Mouse (Mus musculus) embryonic fibroblast, embryonic 13.5 days (primary cell): ENCODE results near the gene Isoc2b. TPM values are rescaled to one million over a fixed set of nuclear protein-coding genes. Genes with fewer than 3 reads are reported as not detected.
A peak's percentile ranks its signal among the peaks of the same experiment; 100 is the strongest.
"Not testable (repeated sequence)": the region's sequence is repeated elsewhere in the genome, so short reads cannot be mapped to it uniquely, and the experiment has no call there.

Source experiments
- H3K27ac ChIP-seq: 2 replicates; pipeline ENCODE4 v1.5.1; 2012; ENCODE audit warnings: low read length, control low read depth, inconsistent platforms; ENCODE audit not compliant: insufficient read depth
- H3K4me1 ChIP-seq: 2 replicates; pipeline ENCODE4 v1.6.1; 2011; ENCODE audit warnings: low read length; ENCODE audit not compliant: control insufficient read depth, insufficient read depth
- H3K4me3 ChIP-seq: 2 replicates; pipeline ENCODE4 v1.5.1; 2011; ENCODE audit warnings: mild to moderate bottlenecking, control low read depth, low read length; ENCODE audit not compliant: insufficient read depth
- CTCF ChIP-seq: IDR thresholded peaks from 2 replicates; pipeline ENCODE4 v1.5.1; 2011; ENCODE audit warnings: mild to moderate bottlenecking, control low read depth, low read length, moderate library complexity, borderline replicate concordance; ENCODE audit not compliant: insufficient read depth
- POLR2A ChIP-seq: IDR thresholded peaks from 2 replicates; pipeline ENCODE4 v1.6.1; 2011; ENCODE audit warnings: low read depth, mild to moderate bottlenecking, control low read depth, low read length, moderate library complexity
- polyA plus RNA-seq: library from polyadenylated mRNA; stranded (reverse); fragments of >200 nt; gene quantifications from 2 replicates; pipeline ENCODE4 v1.2.4, GENCODE M21; 2011; ENCODE audit warnings: low read depth; ENCODE audit not compliant: missing spikeins, insufficient read length

The Isoc2b gene
- polyA plus RNA-seq, 1 experiment = 13.3 TPM

GRCm38 (mm10) chr7:4837639-4838038 lies 32.4 kb downstream of the Isoc2b start:
- TF ChIP-seq POLR2A (no peak), CTCF (no peak)

DNA sequence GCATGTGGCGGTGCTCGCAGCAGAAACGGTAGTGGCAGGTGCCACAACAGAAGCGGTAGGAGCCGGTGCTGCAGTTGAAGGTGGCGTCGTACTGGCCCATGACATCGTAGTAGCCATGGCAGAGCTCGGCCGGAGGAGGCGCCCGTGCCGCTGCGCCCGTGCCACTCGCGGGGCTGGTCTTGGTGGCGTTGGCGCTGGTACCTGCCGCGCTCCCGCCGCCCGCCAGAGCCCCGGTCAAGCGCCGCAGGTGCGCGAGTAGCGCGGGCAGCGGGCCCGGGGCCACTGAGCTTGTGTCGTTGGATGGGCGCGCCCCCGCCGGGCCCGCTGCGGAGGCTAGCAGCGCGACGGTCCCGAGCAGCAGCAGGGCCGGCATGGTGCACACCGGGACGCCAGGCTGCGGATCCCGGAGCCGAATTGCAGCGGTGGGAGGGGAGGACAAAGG lies 33.7 kb downstream of the Isoc2b start:
- no peaks in the 10 kb centered on the region for H3K4me1 ChIP-seq
- no peak overlapping the region for H3K4me3 ChIP-seq
- H3K27ac ChIP-seq = no peak overlapping the region
- TF ChIP-seq POLR2A = no peak
- TF ChIP-seq CTCF = peak; percentile 45; the same call in 1 of the 2 replicates

More at GRCm38 (mm10) chr7:4837639-4838038, 32.4 kb downstream of the Isoc2b start:
- no peak overlapping the region for H3K4me3 ChIP-seq
- no peak overlapping the region for H3K27ac ChIP-seq
- no peaks in the 10 kb centered on the region for H3K4me1 ChIP-seq

GRCm38 (mm10) chr7:4835631-4836327 lies 34.3 kb downstream of the Isoc2b start:
- Histone ChIP-seq H3K4me1 (no peaks in the 10 kb centered on the region), H3K4me3 (no peak overlapping the region), H3K27ac (no peak overlapping the region)
- TF ChIP-seq CTCF = no peak
- no peak for TF ChIP-seq POLR2A

GRCm38 (mm10) chr7:4830476-4830875 lies 39.6 kb downstream of the Isoc2b start:
- H3K4me3 ChIP-seq = no peak overlapping the region
- TF ChIP-seq POLR2A (no peak), CTCF (no peak)
- H3K4me1 ChIP-seq = no peaks in the 10 kb centered on the region
- H3K27ac ChIP-seq = no peak overlapping the region

DNA sequence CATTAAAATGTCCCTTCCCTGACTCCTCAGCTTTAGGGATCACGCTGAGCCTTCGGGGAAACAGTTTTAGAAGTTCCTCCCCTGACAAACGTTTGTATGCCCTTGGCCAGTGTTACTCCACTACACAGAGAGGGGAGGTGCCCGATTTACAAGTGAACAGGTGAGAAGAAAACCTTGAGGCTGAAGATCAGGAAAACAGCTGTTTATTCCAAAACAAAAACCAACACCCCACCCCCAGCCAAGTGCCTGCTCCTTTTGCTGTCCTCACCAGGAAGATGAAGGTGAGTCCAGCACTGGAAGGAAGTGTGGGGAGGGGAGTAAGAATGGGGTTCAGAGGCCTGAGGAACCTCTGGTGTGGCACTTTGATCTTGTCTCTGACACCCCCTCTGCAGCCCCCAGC lies 44.7 kb downstream of the Isoc2b start:
- TF ChIP-seq POLR2A (no peak), CTCF (no peak)

DNA sequence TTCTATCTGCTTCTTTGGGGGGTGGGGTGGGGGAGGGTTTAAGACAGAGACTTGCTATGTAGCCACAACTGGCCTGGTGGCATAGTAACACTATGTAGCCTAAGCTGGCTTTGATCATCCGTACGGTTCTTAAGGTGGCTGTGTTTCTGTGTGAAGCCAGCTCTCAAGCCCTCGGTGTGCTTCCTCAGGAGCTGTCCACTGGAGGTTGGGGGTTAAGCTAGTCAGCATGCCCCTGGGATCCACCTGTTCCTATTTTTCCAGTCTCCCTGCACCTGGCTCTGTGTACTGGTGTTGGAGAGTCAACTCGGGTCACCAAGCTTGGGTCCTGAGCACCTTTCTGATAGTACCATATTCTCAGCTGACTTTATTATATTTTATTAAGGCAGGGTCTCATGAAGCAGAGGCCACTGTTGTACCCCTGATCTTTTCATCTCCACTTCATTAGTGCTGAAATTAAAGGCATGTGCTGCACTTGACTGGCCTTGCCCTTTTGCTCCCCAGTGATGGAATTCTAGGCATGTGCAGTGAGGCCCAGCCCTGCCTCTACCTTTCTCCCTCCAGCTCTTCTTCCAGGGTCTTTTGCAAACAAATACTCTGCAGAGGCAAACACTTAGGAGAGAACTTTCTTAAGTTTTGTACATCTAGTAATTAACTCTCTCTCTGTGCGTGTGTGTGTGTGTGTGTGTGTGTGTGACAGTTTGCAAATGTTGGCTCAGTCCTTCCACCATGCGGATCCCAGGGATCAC lies 47.7 kb downstream of the Isoc2b start:
- TF ChIP-seq CTCF = no peak
- no peak for TF ChIP-seq POLR2A
- no peaks in the 10 kb centered on the region for H3K4me1 ChIP-seq
- H3K27ac ChIP-seq = no peak overlapping the region
- no peak overlapping the region for H3K4me3 ChIP-seq

More for the DNA sequence above, 44.7 kb downstream of the Isoc2b start:
- H3K4me3 ChIP-seq = no peak overlapping the region
- H3K4me1 ChIP-seq = no peaks in the 10 kb centered on the region
- no peak overlapping the region for H3K27ac ChIP-seq

DNA sequence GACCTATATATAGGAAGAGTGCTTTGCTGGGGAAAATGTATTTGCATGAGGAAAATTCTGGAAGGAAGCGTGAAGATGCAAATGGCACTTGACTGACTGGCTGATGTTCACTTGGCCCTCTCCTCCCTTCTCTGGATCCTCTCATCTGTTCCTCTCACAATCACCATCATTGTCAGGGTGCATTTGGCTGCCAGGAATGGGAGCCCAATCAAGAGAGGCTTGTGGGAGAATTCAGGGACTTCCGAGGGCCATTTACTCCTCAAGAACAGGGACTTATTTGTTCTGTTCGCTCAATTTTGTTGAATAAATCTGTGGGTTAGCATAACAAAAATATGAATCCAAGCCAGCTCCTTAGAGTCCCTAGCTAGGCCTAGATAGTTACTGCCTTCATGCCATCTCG lies 48.4 kb downstream of the Isoc2b start:
- no peak overlapping the region for H3K27ac ChIP-seq
- H3K4me1 ChIP-seq = no peaks in the 10 kb centered on the region
- TF ChIP-seq POLR2A = no peak
- TF ChIP-seq CTCF = no peak
- no peak overlapping the region for H3K4me3 ChIP-seq

GRCm38 (mm10) chr7:4820925-4821324 lies 49.1 kb downstream of the Isoc2b start:
- not testable (repeated sequence) for H3K4me3 ChIP-seq, H3K4me1 ChIP-seq, H3K27ac ChIP-seq

DNA sequence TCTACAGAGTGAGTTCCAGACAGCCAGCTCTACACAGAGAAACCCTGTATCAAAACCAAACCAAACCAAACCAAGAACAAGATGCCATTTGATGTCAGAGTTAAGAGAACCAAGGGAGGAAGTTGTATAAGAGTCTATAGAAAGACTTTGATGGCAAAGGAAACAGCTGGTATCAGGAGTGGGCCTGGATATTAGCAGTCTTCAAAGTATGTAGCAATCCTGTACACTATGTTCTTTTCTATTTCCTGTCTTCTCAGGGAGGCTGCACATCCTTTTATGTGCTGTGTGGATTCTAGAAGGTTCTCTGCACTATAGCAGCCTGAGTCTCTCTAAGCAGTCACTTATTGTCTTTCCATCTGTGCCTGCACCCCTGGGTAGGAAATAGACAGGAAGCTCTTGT lies 53.5 kb downstream of the Isoc2b start:
- H3K4me3 ChIP-seq = no peak overlapping the region
- H3K4me1 ChIP-seq = no peaks in the 10 kb centered on the region
- no peak overlapping the region for H3K27ac ChIP-seq
- TF ChIP-seq POLR2A (no peak), CTCF (no peak)

GRCm38 (mm10) chr7:4813105-4813791 lies 56.8 kb downstream of the Isoc2b start:
- peak overlapping the region; percentile 53; the same call in 1 of the 2 replicates for H3K27ac ChIP-seq
- TF ChIP-seq CTCF (no peak), POLR2A (no peak)
- peak overlapping the region; percentile 62 for H3K4me3 ChIP-seq

More at GRCm38 (mm10) chr7:4813105-4813791, 56.8 kb downstream of the Isoc2b start:
- peaks cover 7% of the 10 kb centered on the region; the same call in 1 of the 2 replicates for H3K4me1 ChIP-seq
